Mouse (Mus musculus) heart, adult 2 months (tissue): ENCODE data around the gene Arhgap25.

Experiments
- CTCF ChIP-seq: fragments of 200-600 bp; IDR thresholded peaks from 2 replicates; pipeline ENCODE4 v1.8.1; 2022; ENCODE audit warnings: antibody characterized with exemption, mild to moderate bottlenecking, moderate library complexity
- EP300 ChIP-seq: fragments of 200-500 bp; IDR thresholded peaks from 2 replicates; pipeline ENCODE4 v1.6.1; 2011; ENCODE audit warnings: low read depth, low read length, control low read depth; ENCODE audit not compliant: insufficient read depth
- POLR2A ChIP-seq: fragments of 200-500 bp; IDR thresholded peaks from 2 replicates; pipeline ENCODE4 v1.6.1; 2011; ENCODE audit warnings: mild to moderate bottlenecking, low read depth, low read length, control low read depth; ENCODE audit not compliant: insufficient read depth

DNA sequence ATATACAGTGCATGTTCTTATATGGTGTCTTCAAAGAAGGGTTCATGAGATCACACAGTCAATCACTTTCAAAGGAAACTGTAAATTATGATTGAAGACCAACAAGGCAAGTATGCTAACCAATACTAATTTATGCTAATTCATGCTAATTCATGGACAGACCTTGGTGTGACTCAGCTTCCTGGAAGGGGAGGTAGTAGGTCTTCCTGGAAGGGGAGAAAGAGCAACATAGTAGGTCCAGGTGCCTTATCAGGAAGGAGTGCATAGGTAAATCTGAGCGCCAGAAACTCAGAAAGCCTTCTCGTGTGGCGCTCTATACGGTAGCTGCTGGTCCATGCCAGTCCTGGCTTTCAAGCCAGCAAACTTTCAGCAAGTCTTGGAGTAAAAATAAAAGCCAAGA lies 8.8 kb downstream of the Arhgap25 start:
- no peak for TF ChIP-seq CTCF
- no peak for TF ChIP-seq POLR2A
- no peak for TF ChIP-seq EP300
